ENCODE assay signal across 12 mouse cellular contexts in genomic region chr9:32500886-32501285, GRCm38 (mm10). TPM values are rescaled to one million over a fixed set of nuclear protein-coding genes. Genes with fewer than 3 reads are reported as not detected.
DNase-seq lines count a peak whose midpoint lies in the region; ATAC-seq and TF ChIP-seq lines count a peak whose summit lies in the region.
"Had no signal": no experiment of that assay in that cellular context is flagged by ENCODE, and none has a peak within 500 bp of the region (broad histone marks: within the 10 kb centered on the region; RNA-seq: fewer than 3 reads in every experiment).

No protein-coding gene starts in this region.

- H3K9me3 ChIP-seq in heart, embryonic 12.5 days (replicated peaks) = no peaks in the 10 kb centered on the region
- no peaks in the 10 kb centered on the region for H3K9me3 ChIP-seq in hindbrain, embryonic 13.5 days
- no peaks in the 10 kb centered on the region for H3K9me3 ChIP-seq in midbrain, embryonic 16.5 days (replicated peaks; ENCODE audit: control insufficient read depth, low read length, poor library complexity, severe bottlenecking)
- H3K9me3 ChIP-seq: kidney, embryonic 15.5 days; stomach, embryonic 15.5 days had no signal

- no peak for TF ChIP-seq POLR2A in small intestine, adult 2 months (IDR thresholded peaks at IDR 0.05; ENCODE audit: low read depth, low read length)

- H3K27me3 ChIP-seq in heart, embryonic 12.5 days (replicated peaks) = no peaks in the 10 kb centered on the region
- H3K27me3 ChIP-seq in small intestine, adult 2 months (ENCODE audit: control insufficient read depth, insufficient read depth, low read length) = no peaks in the 10 kb centered on the region
- no peaks in the 10 kb centered on the region for H3K27me3 ChIP-seq in hindbrain, embryonic 13.5 days
- no peaks in the 10 kb centered on the region for H3K27me3 ChIP-seq in midbrain, embryonic 16.5 days (ENCODE audit: control insufficient read depth, insufficient read depth, low read depth, low read length)
- H3K27me3 ChIP-seq: kidney, embryonic 15.5 days; stomach, embryonic 15.5 days had no signal

- no peak overlapping the region for H3K9ac ChIP-seq in heart, embryonic 12.5 days
- H3K9ac ChIP-seq in hindbrain, embryonic 13.5 days = no peak overlapping the region
- no peak overlapping the region for H3K9ac ChIP-seq in midbrain, embryonic 16.5 days (ENCODE audit: low read depth, low read length)
- H3K9ac ChIP-seq: kidney, embryonic 15.5 days; liver, embryonic 14.5 days; stomach, embryonic 15.5 days had no signal

- peaks cover 26% of the 10 kb centered on the region for H3K4me1 ChIP-seq in heart, embryonic 12.5 days (replicated peaks)
- peaks cover 10% of the 10 kb centered on the region; the same call in 1 of the 2 replicates for H3K4me1 ChIP-seq in small intestine, adult 2 months (ENCODE audit: control insufficient read depth, insufficient read depth, insufficient read length, low read length)
- H3K4me1 ChIP-seq in hindbrain, embryonic 13.5 days (replicated peaks) = peaks cover under 1% of the 10 kb centered on the region; the same call in 1 of the 2 replicates
- H3K4me1 ChIP-seq in midbrain, embryonic 16.5 days (ENCODE audit: control insufficient read depth, insufficient read depth, low read length) = no peaks in the 10 kb centered on the region
- H3K4me1 ChIP-seq: stomach, embryonic 15.5 days had no signal

- peak; percentile 98 for DNase-seq in heart, adult 11 months
- peak; percentile 61 to 62 for DNase-seq in right cerebral cortex, postnatal 10 days (ENCODE audit: low spot score in 2 of 2)
- no peak for DNase-seq in right cerebral cortex, adult 18-20 months
- DNase-seq in lung, postnatal 25 days (ENCODE audit: low spot score) = peak; percentile 63
- DNase-seq: embryo, embryonic 11 days had no signal

- no peak overlapping the region for H3K4me3 ChIP-seq in heart, embryonic 12.5 days
- H3K4me3 ChIP-seq in small intestine, adult 2 months (ENCODE audit: low read depth, low read length) = no peak overlapping the region
- no peak overlapping the region for H3K4me3 ChIP-seq in hindbrain, embryonic 13.5 days
- H3K4me3 ChIP-seq in midbrain, embryonic 16.5 days (ENCODE audit: low read depth, low read length) = no peak overlapping the region
- H3K4me3 ChIP-seq: kidney, embryonic 15.5 days; stomach, embryonic 15.5 days had no signal

- WGBS in heart, embryonic 12.5 days = 84% methylated on average over 8 of the region's 8 CpGs
- 85% methylated on average over 8 of the region's 8 CpGs for WGBS in small intestine, adult 2 months
- 92% methylated on average over 8 of the region's 8 CpGs for WGBS in hindbrain, embryonic 13.5 days
- 84% methylated on average over 8 of the region's 8 CpGs for WGBS in midbrain, embryonic 16.5 days

- H3K4me2 ChIP-seq in heart, embryonic 12.5 days = no peak overlapping the region
- no peak overlapping the region for H3K4me2 ChIP-seq in hindbrain, embryonic 13.5 days
- H3K4me2 ChIP-seq in midbrain, embryonic 16.5 days (ENCODE audit: low read length) = no peak overlapping the region
- H3K4me2 ChIP-seq: kidney, embryonic 15.5 days; stomach, embryonic 15.5 days had no signal

- TF ChIP-seq CTCF in small intestine, adult 2 months (IDR thresholded peaks at IDR 0.05; ENCODE audit: extremely low read depth, insufficient read length, insufficient replicate concordance, low read depth, low read length) = no peak

- H3K27ac ChIP-seq in heart, embryonic 12.5 days (ENCODE audit: poor library complexity, severe bottlenecking) = no peak overlapping the region
- H3K27ac ChIP-seq in small intestine, adult 2 months (ENCODE audit: insufficient read depth, low read depth, low read length) = peak overlapping the region; percentile 87
- no peak overlapping the region for H3K27ac ChIP-seq in hindbrain, embryonic 13.5 days
- no peak overlapping the region for H3K27ac ChIP-seq in midbrain, embryonic 16.5 days (ENCODE audit: low read length)
- H3K27ac ChIP-seq: kidney, embryonic 15.5 days; liver, embryonic 14.5 days; stomach, embryonic 15.5 days had no signal

- no peaks in the 10 kb centered on the region for H3K36me3 ChIP-seq in heart, embryonic 12.5 days
- H3K36me3 ChIP-seq in small intestine, adult 2 months (ENCODE audit: control insufficient read depth, insufficient read depth, low read length) = no peaks in the 10 kb centered on the region
- H3K36me3 ChIP-seq in hindbrain, embryonic 13.5 days = no peaks in the 10 kb centered on the region
- no peaks in the 10 kb centered on the region for H3K36me3 ChIP-seq in midbrain, embryonic 16.5 days (ENCODE audit: control insufficient read depth, insufficient read depth, low read length)
- H3K36me3 ChIP-seq: kidney, embryonic 15.5 days; stomach, embryonic 15.5 days had no signal

- ATAC-seq in heart, embryonic 12.5 days (ENCODE audit: insufficient number of reproducible peaks, low FRiP score) = no peak
- ATAC-seq in hindbrain, embryonic 13.5 days (ENCODE audit: low FRiP score) = no peak
- ATAC-seq in midbrain, embryonic 16.5 days = no peak

RNA-seq across cellular contexts. Expression of gene Fli1, which starts 41.8 kb away (rescaled TPM):
- polyA plus RNA-seq in heart, embryonic 12.5 days (2016; fragmentation: Nextera tagmentation; extraction: Ambion mirVana) = 20.1 and 20.2 TPM in 2 replicates
- 1.8 and 3.1 TPM in 2 replicates for polyA plus RNA-seq in small intestine, adult 2 months (2012; rRNA removed)
- polyA plus RNA-seq in hindbrain, embryonic 13.5 days (2015; fragmentation: Nextera tagmentation; extraction: Ambion mirVana) = 8.7 and 9.3 TPM in 2 replicates
- 6.0 and 7.2 TPM in 2 replicates for polyA plus RNA-seq in midbrain, embryonic 16.5 days (2015; fragmentation: Nextera tagmentation; extraction: Ambion mirVana)
